Mouse (Mus musculus) embryo, embryonic 11 days (tissue): ENCODE results near the gene Gm13290.
"Not testable (repeated sequence)": the region's sequence is repeated elsewhere in the genome, so short reads cannot be mapped to it uniquely, and the experiment has no call there.

Experiments
- DNase-seq: peaks from one replicate; pipeline ENCODE4 v3.0.0-alpha.2; 2015

The Gm13290 gene

DNA sequence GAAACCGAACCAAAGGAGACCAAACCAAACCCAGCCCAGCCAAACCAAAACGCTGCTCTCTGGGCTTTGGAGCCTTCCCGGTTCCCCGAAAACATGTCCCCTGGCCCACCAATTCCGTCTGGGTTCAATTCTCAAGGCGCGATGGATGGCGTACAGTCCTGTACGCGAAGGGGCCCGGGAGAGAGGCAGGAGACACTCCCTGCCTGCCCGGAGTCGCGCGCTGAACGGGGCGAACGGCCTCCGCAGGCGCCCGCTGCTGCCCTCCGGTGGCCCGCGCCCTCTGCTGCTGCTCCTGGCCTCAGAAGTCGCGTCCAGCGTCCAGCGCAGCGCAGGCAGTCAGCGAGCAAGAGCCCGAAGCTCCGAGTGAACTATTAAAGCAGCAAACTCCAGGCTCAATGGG, at the start of gene Gm13290:
Gene Gm13290, plus strand, starts transcription at position 301 of the 400 bp plus-strand sequence.
- not testable (repeated sequence) for DNase-seq

DNA sequence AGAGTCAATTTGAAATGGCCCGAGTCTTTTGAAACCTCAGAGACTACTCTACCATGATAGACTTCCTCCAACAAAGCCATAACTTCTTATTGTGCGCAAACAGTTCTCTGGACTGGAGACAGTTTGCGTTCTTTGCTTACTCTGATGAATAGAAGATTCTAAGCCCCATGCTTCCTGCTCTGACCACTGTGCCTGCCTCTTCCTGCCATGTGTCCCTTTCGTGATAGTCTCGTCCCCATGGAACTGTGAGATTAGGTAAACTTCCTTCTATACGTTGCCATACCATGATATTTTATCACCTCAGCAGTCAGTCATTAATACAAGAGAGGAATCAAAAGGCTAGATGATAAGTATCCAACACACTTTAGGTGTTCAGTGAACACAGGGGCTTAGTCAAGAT, 46.9 kb upstream of the Gm13290 start:
- no peak for DNase-seq

DNA sequence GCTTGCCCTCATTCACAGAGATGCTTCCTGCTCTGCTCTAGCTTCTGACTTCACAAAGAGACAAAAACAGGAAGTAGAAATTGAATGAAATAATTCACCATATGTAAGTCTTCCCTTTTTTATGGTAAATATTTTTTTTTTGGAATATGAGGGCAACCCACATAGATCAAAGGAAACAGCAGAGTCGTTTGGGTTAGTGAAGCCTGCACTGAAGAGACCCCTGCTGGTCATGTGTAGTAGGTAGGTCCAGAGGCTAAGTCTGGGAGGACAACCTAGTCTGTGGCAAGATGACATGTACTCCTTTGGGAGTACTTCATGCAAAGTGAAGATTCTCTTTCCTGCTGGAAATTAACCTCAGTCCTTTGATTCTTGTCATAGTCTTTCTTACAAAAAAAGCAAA, 46.3 kb upstream of the Gm13290 start:
- DNase-seq = peak; percentile 50

- peak; percentile 70 for DNase-seq
These were observed 35.2 kb upstream of the Gm13290 start for GRCm38 (mm10) chr4:88738480-88738879.

DNA sequence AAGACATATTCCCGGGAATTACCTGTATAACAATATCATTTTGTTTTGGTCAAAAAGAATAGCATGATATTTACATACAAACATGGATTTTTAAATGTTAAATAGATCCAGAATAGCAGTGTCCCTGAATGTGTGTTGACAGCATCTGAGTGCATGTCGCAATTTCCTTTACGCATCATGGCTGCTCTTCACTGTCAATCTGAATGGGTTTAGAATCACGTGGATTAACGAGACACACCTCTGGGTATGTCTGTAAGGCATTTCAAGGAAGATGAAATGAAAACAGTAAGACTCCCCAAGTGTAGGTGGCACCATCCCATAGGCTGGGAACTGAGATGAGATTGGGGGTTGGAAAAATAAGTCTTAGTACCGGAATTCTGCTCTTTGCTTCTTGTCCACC, 34.6 kb upstream of the Gm13290 start:
- no peak for DNase-seq

GRCm38 (mm10) chr4:88741426-88741825, 32.2 kb upstream of the Gm13290 start:
- DNase-seq = no peak

DNA sequence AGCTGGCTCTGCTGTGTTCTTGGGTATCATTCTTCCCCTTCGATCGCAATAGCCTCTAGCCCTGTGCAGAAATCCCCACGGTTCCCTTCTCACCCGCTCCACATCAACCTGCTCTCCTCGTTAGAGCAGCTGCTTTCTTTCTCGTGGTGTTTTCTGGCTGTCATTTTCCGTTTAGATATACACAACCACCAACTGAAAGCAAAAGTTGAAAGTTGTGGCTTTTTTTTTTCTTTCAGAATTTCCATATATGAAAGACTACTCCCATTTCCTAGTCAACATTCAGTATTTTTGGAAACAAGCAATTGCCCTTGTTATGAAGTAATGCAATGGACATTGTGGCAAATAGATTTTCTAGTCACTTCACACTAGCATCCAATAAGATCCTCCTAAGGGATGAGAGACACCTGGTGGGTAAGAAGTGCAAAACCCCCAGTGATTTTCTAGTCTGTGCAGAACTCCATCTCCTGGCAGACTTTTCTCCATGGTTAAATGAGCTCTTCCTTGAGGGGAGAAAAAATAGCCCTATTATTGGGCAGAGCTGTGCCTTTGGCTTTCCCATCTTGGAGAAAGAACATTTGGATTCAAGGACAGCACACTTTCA, 30.8 kb upstream of the Gm13290 start:
- no peak for DNase-seq

DNA sequence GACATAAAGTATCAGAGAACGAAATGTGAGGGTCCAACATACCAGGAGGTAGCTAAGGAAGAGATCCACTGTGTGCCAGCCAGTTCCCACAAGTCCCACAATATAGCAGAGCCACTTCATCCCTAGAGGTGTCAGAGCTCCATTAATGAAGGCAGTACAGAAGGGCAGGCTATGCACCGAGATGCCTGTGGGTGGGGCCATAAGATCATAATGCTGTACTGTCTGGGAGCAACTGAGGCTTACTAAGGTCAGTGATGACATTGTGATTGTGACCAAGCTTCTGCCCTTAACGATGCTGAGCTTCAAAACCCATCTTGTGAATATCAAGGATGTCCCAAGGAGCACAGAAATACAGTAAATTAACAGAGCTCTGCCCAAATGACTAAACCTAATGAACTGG, 29.4 kb upstream of the Gm13290 start:
- DNase-seq = no peak

DNA sequence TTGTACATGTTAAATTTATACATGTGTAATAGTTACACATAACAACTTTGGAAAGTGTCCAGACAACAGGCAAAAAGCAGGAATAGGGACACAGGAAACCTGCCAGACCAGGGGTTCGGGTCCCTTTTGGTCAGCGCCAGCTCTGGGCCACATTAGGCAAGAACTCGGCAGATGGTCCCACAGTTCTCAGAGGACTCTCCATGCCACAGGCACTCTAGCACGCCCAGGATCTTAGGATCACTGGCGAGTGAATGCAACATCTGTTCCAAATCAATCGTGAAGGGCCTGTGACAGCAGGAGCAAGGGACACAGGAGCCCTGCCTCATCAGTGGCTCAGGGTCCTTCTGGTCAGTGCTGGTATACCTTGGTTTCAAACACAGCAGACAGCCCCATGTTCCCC, 23.7 kb upstream of the Gm13290 start:
- peak; percentile 18 for DNase-seq

DNA sequence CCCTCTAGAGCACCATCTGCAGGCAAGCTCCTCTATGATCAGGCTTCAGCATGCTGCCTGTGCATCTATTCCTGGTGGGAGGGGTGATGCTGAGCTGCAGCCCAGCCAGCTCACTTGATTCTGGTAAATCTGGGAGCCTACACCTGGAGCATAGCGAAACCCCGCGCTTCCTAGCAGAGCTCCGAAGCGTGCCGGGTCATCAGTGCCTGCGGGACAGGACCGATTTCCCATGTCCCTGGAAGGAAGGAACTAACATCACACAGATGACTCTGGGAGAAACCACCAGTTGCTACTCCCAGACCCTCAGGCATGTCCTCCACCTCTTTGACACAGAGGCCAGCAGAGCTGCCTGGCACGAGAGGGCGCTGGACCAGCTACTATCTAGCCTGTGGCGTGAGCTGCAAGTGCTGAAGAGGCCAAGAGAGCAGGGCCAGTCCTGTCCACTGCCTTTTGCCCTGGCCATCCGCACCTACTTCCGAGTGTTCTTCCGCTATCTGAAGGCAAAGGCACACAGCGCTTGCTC, 18.8 kb upstream of the Gm13290 start, which contains the start of gene Gm13271:
Gene Gm13271, plus strand, starts transcription at position 51 of the 523 bp plus-strand sequence.
- DNase-seq = not testable (repeated sequence)

- not testable (repeated sequence) for DNase-seq
These were observed 16.8 kb upstream of the Gm13290 start for GRCm38 (mm10) chr4:88756581-88757513.

GRCm38 (mm10) chr4:88757628-88758031, 16.0 kb upstream of the Gm13290 start:
- DNase-seq = peak; percentile 92

- not testable (repeated sequence) for DNase-seq
These were observed 14.9 kb upstream of the Gm13290 start for GRCm38 (mm10) chr4:88758751-88759150.

DNA sequence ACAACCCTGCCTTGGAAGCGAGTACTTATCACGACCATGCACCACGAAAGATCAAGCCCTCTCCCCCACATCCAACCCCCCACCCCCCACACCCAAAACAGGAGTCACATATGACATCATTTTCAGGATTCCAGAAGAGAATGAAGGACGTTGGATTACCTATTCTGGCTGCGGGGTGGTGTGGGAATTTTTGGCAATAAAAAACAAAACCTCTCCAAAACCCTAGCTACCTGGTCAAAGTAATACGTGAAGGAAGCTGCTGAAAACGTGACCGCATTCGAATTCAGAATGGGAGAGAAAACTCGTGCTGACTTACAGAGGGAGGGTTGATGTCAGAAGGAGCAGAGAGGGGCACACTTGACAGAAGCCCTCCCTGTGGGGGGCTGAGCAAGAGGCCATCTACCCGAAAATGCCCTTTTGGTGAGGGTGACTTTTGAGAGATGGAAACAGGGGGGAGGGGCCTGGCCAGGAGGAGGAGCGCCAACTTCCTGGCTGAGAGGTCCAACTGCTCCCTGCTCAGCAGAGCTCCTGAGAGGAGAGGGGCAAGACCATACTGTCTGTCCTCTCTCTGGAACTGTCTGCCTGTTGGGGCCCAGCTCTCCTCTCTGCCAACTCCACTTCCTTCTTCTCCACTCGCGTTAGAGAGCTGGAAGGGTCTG, 13.9 kb upstream of the Gm13290 start, which contains the start of gene Gm13283:
Gene Gm13283, plus strand, starts transcription at position 510 of the 659 bp plus-strand sequence.
- not testable (repeated sequence) for DNase-seq

DNA sequence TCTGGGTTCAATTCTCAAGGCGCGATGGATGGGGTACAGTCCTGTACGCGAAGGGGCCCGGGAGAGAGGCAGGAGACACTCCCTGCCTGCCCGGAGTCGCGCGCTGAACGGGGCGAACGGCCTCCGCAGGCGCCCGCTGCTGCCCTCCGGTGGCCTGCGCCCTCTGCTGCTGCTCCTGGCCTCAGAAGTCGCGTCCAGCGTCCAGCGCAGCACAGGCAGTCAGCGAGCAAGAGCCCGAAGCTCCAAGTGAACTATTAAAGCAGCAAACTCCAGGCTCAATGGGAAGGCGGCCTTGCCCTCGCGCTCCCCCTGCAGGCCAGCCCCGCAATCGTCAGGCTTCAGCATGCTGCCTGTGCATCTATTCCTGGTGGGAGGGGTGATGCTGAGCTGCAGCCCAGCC, 13.2 kb upstream of the Gm13290 start:
- peak; percentile 87 for DNase-seq

DNA sequence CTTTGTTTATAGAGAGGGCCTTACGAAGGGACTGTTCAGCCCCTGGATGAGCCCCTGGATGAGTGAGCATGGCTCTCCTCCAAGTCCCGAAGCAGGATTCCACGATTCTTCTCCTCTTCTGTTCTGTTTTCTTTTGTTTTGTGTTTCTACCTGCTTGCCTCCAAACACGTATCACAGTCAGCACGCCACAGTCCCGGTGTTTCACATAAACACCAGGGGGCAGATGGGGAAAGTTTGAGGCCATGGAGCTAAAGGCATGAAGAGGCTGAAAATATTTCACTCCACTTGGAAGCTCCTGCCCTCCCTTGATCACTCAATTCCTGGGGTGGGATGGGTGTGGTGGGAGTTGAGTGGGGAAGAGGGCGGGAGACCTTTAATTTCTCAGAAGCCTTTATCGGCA, 11.9 kb upstream of the Gm13290 start:
- DNase-seq = not testable (repeated sequence)

GRCm38 (mm10) chr4:88762341-88762740, 11.3 kb upstream of the Gm13290 start:
- DNase-seq = not testable (repeated sequence)

- DNase-seq = peak; percentile 81
These were observed 10.1 kb upstream of the Gm13290 start for GRCm38 (mm10) chr4:88763384-88764018.

DNA sequence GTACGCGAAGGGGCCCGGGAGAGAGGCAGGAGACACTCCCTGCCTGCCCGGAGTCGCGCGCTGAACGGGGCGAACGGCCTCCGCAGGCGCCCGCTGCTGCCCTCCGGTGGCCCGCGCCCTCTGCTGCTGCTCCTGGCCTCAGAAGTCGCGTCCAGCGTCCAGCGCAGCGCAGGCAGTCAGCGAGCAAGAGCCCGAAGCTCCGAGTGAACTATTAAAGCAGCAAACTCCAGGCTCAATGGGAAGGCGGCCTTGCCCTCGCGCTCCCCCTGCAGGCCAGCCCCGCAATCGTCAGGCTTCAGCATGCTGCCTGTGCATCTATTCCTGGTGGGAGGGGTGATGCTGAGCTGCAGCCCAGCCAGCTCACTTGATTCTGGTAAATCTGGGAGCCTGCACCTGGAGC, 3.0 kb downstream of the Gm13290 start, which contains the start of gene Gm13289:
Gene Gm13289, plus strand, starts transcription at position 301 of the 400 bp plus-strand sequence.
- DNase-seq = not testable (repeated sequence)

- DNase-seq = not testable (repeated sequence)
These were observed 5.9 kb downstream of the Gm13290 start, which contains the start of gene Gm13272 for GRCm38 (mm10) chr4:88779550-88779949. Gm13272 (plus strand) TSS chr4:88779850.

- DNase-seq = not testable (repeated sequence)
These were observed 6.7 kb downstream of the Gm13290 start for GRCm38 (mm10) chr4:88780320-88780719.

GRCm38 (mm10) chr4:88781831-88782230, 8.2 kb downstream of the Gm13290 start, which contains the start of gene Ifnz:
Ifnz (plus strand) TSS chr4:88782131.
- not testable (repeated sequence) for DNase-seq
